Mouse (Mus musculus): ENCODE measurements around the gene Tpra1. TPM values are rescaled to one million over a fixed set of nuclear protein-coding genes. Genes with fewer than 3 reads are reported as not detected.

The Tpra1 gene
- polyA plus RNA-seq, 2 experiments: 25.6 to 52.2 TPM

GRCm38 (mm10) chr6:88871546-88871945 is 30.5 kb upstream of the Tpra1 start:
- DNase-seq (ENCODE audit: low read depth in 3 of 3, low spot score in 3 of 3) (no peak), ATAC-seq (ENCODE audit: insufficient read depth) (no peak)
- H3K4me3 ChIP-seq (ENCODE audit: insufficient read depth in 1 of 2, low read depth in 2 of 2, low read length in 2 of 2): no peak overlapping the region
- no peak overlapping the region for H3K4me2 ChIP-seq (ENCODE audit: low read depth)
- H3K27ac ChIP-seq: no peak overlapping the region
- no peaks in the 10 kb centered on the region for H3K9me3 ChIP-seq (ENCODE audit: control insufficient read depth, low read length)
- 49% methylated on average over 8 of the region's 8 CpGs for WGBS (ENCODE audit: insufficient replicate concordance)
- no peaks in the 10 kb centered on the region for H3K36me3 ChIP-seq (replicated peaks; ENCODE audit: control insufficient read depth, insufficient read depth, low read depth)
- no peak overlapping the region for H3K9ac ChIP-seq (replicated peaks)
- no peaks in the 10 kb centered on the region for H3K4me1 ChIP-seq (replicated peaks; ENCODE audit: control insufficient read depth in 2 of 2, insufficient read depth in 2 of 2, low read length in 1 of 2)
- H3K27me3 ChIP-seq (ENCODE audit: control insufficient read depth, insufficient read depth, low read length): peaks cover 40% of the 10 kb centered on the region
- TF ChIP-seq CTCF (IDR thresholded peaks at IDR 0.05; ENCODE audit: low read depth): no peak
- TF ChIP-seq EP300 (IDR thresholded peaks at IDR 0.05; ENCODE audit: low read depth): no peak

- H3K9me3 ChIP-seq (ENCODE audit: control insufficient read depth, low read length): no peaks in the 10 kb centered on the region
- no peaks in the 10 kb centered on the region for H3K4me1 ChIP-seq (replicated peaks; ENCODE audit: control insufficient read depth in 2 of 2, insufficient read depth in 2 of 2, low read length in 1 of 2)
- H3K9ac ChIP-seq (replicated peaks): no peak overlapping the region
- 52% methylated on average over 7 of the region's 7 CpGs for WGBS (ENCODE audit: insufficient replicate concordance)
- H3K4me2 ChIP-seq (ENCODE audit: low read depth): no peak overlapping the region
- TF ChIP-seq EP300 (IDR thresholded peaks at IDR 0.05; ENCODE audit: low read depth) (no peak), CTCF (IDR thresholded peaks at IDR 0.05; ENCODE audit: low read depth) (no peak)
- H3K36me3 ChIP-seq (replicated peaks; ENCODE audit: control insufficient read depth, insufficient read depth, low read depth): no peaks in the 10 kb centered on the region
- ATAC-seq (ENCODE audit: insufficient read depth): no peak
- H3K4me3 ChIP-seq (ENCODE audit: insufficient read depth in 1 of 2, low read depth in 2 of 2, low read length in 2 of 2): no peak overlapping the region
- no peak overlapping the region for H3K27ac ChIP-seq
- DNase-seq (ENCODE audit: low read depth in 3 of 3, low spot score in 3 of 3): no peak
- peaks cover 42% of the 10 kb centered on the region for H3K27me3 ChIP-seq (ENCODE audit: control insufficient read depth, insufficient read depth, low read length)
These were observed 29.2 kb upstream of the Tpra1 start for GRCm38 (mm10) chr6:88872811-88873210.

DNA sequence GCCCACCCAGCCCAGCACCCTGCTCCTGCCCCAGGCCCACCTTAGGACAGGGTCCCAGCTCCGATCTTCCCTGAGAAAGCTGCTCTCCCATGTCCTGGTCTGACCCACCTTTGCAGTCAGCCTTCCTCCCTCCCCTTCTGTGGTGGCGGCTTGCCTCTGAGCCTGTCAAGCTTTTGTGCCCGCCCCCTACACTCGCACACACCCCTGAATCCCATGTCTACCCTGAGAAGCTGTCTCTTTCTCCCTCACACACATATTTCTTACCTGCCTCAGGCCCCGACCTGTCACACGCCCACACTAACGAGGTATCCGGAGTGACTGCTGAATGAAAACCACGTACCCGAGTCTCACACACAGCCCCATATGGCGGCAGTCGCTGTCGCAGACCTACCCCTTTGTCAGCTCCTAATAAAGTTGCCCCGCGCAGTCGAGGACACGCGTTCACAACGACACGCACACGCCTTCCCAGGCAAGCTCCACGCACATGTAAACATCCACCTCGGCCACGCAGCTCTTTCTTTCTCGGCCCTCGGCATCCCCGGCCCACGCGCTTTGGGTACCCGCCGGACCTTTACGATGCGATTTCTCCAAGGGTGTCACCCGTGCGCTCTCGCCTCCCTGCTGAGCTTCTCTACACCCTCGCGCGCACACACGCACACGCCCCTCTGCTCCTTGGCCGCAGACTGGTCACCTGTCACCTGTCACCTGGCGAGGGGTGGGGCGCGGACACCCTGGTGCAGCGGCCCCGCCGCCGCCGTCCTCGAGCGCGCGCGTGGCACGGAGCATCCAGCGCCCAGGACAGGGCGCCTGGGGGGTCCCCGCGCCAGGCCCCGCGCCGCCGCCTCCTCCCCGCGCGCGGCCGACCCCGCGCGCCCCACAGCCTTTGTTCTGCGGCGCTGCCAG is 27.8 kb upstream of the Tpra1 start:
- H3K9ac ChIP-seq (replicated peaks): no peak overlapping the region
- H3K27me3 ChIP-seq (ENCODE audit: control insufficient read depth, insufficient read depth, low read length): peaks cover 42% of the 10 kb centered on the region
- H3K4me2 ChIP-seq (ENCODE audit: low read depth): peak overlapping the region; percentile 64
- H3K36me3 ChIP-seq (replicated peaks; ENCODE audit: control insufficient read depth, insufficient read depth, low read depth): no peaks in the 10 kb centered on the region
- TF ChIP-seq CTCF (IDR thresholded peaks at IDR 0.05; ENCODE audit: low read depth): no peak
- no peaks in the 10 kb centered on the region for H3K4me1 ChIP-seq (replicated peaks; ENCODE audit: control insufficient read depth in 2 of 2, insufficient read depth in 2 of 2, low read length in 1 of 2)
- no peak for ATAC-seq (ENCODE audit: insufficient read depth)
- no peaks in the 10 kb centered on the region for H3K9me3 ChIP-seq (ENCODE audit: control insufficient read depth, low read length)
- DNase-seq (ENCODE audit: low read depth in 3 of 3, low spot score in 3 of 3): no peak
- WGBS (ENCODE audit: insufficient replicate concordance): 6% methylated on average over 69 of the region's 74 CpGs
- peak overlapping the region; percentile 42 to 45; a peak in 3 of 4 replicates for H3K4me3 ChIP-seq (ENCODE audit: insufficient read depth in 1 of 2, low read depth in 2 of 2, low read length in 2 of 2)
- H3K27ac ChIP-seq: no peak overlapping the region

- no peak for TF ChIP-seq CTCF (IDR thresholded peaks at IDR 0.05; ENCODE audit: low read depth)
- TF ChIP-seq EP300 (IDR thresholded peaks at IDR 0.05; ENCODE audit: low read depth): no peak
- H3K4me1 ChIP-seq (replicated peaks; ENCODE audit: control insufficient read depth in 2 of 2, insufficient read depth in 2 of 2, low read length in 1 of 2): no peaks in the 10 kb centered on the region
- 7% methylated on average over 62 of the region's 63 CpGs for WGBS (ENCODE audit: insufficient replicate concordance)
- peaks cover 42% of the 10 kb centered on the region for H3K27me3 ChIP-seq (ENCODE audit: control insufficient read depth, insufficient read depth, low read length)
- peak within 1 kb of the TSS; percentile 64 for H3K4me2 ChIP-seq (ENCODE audit: low read depth)
- ATAC-seq (ENCODE audit: insufficient read depth) (peak; percentile 50; the same call in 1 of the 2 replicates), DNase-seq (ENCODE audit: low read depth in 3 of 3, low spot score in 3 of 3) (no peak)
- H3K9ac ChIP-seq (replicated peaks): no peak within 1 kb of the TSS
- H3K4me3 ChIP-seq (ENCODE audit: insufficient read depth in 1 of 2, low read depth in 2 of 2, low read length in 2 of 2): peak within 1 kb of the TSS; percentile 42 to 45; a peak in 3 of 4 replicates
- H3K27ac ChIP-seq: no peak within 1 kb of the TSS
- H3K36me3 ChIP-seq (replicated peaks; ENCODE audit: control insufficient read depth, insufficient read depth, low read depth): no peaks in the 10 kb centered on the region
- H3K9me3 ChIP-seq (ENCODE audit: control insufficient read depth, low read length): no peaks in the 10 kb centered on the region
These were observed 27.1 kb upstream of the Tpra1 start, which contains the start of gene Podxl2 for GRCm38 (mm10) chr6:88874868-88875508. Gene Podxl2, minus strand, starts transcription at chr6:88875044.

DNA sequence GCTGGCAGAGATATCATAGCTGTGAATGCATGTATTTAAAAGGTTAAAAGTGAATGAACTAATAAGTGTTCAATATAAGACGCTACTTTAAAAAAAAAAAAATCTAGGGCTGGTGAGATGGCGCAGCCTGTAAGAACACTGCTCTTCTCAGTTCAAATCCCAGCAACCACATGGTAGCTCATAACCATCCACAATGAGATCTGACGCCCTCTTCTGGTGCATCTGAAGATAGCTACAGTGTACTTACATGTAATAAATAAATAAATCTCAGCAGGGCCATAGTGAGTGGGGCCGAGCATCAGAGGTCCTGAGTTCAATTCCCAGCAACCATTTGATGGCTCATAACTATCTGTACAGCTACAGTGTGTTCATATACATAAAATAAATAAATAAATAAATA is 22.6 kb upstream of the Tpra1 start:
- TF ChIP-seq CTCF (IDR thresholded peaks at IDR 0.05; ENCODE audit: low read depth) (peak; percentile 31; the same call in 1 of the 2 replicates), EP300 (IDR thresholded peaks at IDR 0.05; ENCODE audit: low read depth) (no peak)
- Histone ChIP-seq H3K27me3 (ENCODE audit: control insufficient read depth, insufficient read depth, low read length) (peaks cover 23% of the 10 kb centered on the region), H3K4me3 (ENCODE audit: insufficient read depth in 1 of 2, low read depth in 2 of 2, low read length in 2 of 2) (no peak overlapping the region), H3K27ac (no peak overlapping the region), H3K4me1 (replicated peaks; ENCODE audit: control insufficient read depth in 2 of 2, insufficient read depth in 2 of 2, low read length in 1 of 2) (no peaks in the 10 kb centered on the region), H3K36me3 (replicated peaks; ENCODE audit: control insufficient read depth, insufficient read depth, low read depth) (peaks cover 35% of the 10 kb centered on the region), H3K9me3 (ENCODE audit: control insufficient read depth, low read length) (no peaks in the 10 kb centered on the region), H3K4me2 (ENCODE audit: low read depth) (no peak overlapping the region), H3K9ac (replicated peaks) (no peak overlapping the region)
- 54% methylated on average over 4 of the region's 4 CpGs for WGBS (ENCODE audit: insufficient replicate concordance)
- ATAC-seq (ENCODE audit: insufficient read depth) (no peak), DNase-seq (ENCODE audit: low read depth in 3 of 3, low spot score in 3 of 3) (no peak)
